Mouse (Mus musculus): Measurements from ENCODE around the gene Actr5. TPM values are rescaled to one million over a fixed set of nuclear protein-coding genes. Genes with fewer than 3 reads are reported as not detected.

The Actr5 gene
- polyA plus RNA-seq, 1 experiment: 6.4 TPM

DNA sequence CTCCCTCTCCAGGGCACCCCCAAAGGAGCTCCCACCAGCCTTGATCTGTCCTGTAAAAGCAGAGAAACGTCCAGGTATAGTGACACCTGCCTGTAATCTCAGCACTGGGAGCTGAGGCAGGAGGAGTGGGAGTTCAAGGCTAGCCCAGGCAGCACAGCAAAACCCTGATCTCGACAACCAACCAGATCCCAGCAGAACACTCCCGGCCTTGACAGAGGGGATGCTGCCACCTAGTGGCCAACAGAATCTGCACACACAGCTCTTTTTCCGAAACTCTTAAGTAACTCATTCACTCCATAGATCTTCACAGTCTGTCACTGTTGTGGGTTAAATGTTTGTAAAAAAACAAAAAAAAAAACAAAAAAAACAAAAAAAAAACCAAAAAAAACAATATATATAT is 28.3 kb downstream of the Actr5 start:
- 7% methylated on average over 4 of the region's 4 CpGs for WGBS
- TF ChIP-seq POLR2A (IDR thresholded peaks at IDR 0.05; ENCODE audit: low read depth, low read length): no peak
- TF ChIP-seq CTCF (conservative IDR thresholded peaks at IDR 0.05; ENCODE audit: insufficient read depth, insufficient read length, low read depth, low read length): peak; percentile 94
- peak; percentile 83 for DNase-seq
- Histone ChIP-seq H3K27ac (ENCODE audit: insufficient read depth, low read depth, low read length) (no peak overlapping the region), H3K4me3 (ENCODE audit: insufficient read depth, low read depth, low read length) (no peak overlapping the region), H3K36me3 (ENCODE audit: control insufficient read depth, insufficient read depth, low read length) (no peaks in the 10 kb centered on the region), H3K4me1 (ENCODE audit: control insufficient read depth, insufficient read depth, low read length) (no peaks in the 10 kb centered on the region), H3K27me3 (replicated peaks; ENCODE audit: control insufficient read depth, insufficient read depth, low read length) (no peaks in the 10 kb centered on the region)

DNA sequence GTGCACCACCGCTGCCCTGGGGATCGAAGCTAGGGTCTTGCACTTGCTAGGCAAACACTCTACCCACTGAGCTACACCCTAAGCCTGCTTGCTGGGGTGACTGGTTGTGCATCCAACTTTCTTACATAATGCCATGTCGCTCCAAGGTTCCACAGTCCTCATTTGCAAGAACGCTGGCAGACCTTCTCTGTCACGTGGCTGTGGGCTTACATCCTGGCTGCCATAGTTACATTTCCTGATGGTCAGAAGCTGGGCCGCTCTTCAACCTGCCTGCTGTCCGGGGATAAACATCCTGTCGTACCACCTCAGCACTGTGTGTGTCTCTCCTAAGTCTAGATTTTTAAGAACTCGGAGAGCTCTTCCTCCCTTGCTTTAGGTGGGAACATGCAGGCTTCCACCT is 30.0 kb downstream of the Actr5 start:
- WGBS: 68% methylated on average over 9 of the region's 9 CpGs
- peak overlapping the region; percentile 43 for H3K27ac ChIP-seq (ENCODE audit: insufficient read depth, low read depth, low read length)
- H3K4me3 ChIP-seq (ENCODE audit: insufficient read depth, low read depth, low read length): no peak overlapping the region
- TF ChIP-seq POLR2A (IDR thresholded peaks at IDR 0.05; ENCODE audit: low read depth, low read length): no peak
- no peak for TF ChIP-seq CTCF (conservative IDR thresholded peaks at IDR 0.05; ENCODE audit: insufficient read depth, insufficient read length, low read depth, low read length)
- H3K27me3 ChIP-seq (replicated peaks; ENCODE audit: control insufficient read depth, insufficient read depth, low read length): no peaks in the 10 kb centered on the region
- no peaks in the 10 kb centered on the region for H3K36me3 ChIP-seq (ENCODE audit: control insufficient read depth, insufficient read depth, low read length)
- peak; percentile 90 for DNase-seq
- 0 out of 2 replicates have a peak, but pooled peaks cover 3% of the 10 kb centered on the region for H3K4me1 ChIP-seq (ENCODE audit: control insufficient read depth, insufficient read depth, low read length)

DNA sequence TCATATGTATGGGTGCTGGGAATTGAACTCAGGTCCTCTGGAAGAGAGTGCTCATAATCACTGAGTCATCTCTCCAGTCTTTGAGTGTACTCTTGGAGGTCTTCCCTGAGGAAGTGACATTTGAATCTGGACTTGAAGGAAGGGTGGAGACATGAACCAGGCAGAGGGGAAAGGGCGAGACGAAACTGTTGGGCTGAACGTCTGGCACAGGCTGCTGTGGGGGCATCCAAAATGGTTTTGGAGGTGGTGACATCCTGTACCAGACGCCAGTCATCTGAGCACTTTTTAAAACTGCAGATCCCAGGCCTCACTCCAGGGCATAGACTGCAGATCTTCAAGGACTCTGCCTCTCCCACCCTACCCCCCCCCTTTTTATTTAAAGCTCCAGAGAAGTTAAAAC is 31.1 kb downstream of the Actr5 start:
- peak; percentile 31 for DNase-seq
- Histone ChIP-seq H3K4me3 (ENCODE audit: insufficient read depth, low read depth, low read length) (no peak overlapping the region), H3K4me1 (ENCODE audit: control insufficient read depth, insufficient read depth, low read length) (0 out of 2 replicates have a peak, but pooled peaks cover 3% of the 10 kb centered on the region), H3K36me3 (ENCODE audit: control insufficient read depth, insufficient read depth, low read length) (no peaks in the 10 kb centered on the region), H3K27ac (ENCODE audit: insufficient read depth, low read depth, low read length) (no peak overlapping the region), H3K27me3 (replicated peaks; ENCODE audit: control insufficient read depth, insufficient read depth, low read length) (no peaks in the 10 kb centered on the region)
- WGBS: 71% methylated on average over 4 of the region's 4 CpGs
- TF ChIP-seq CTCF (conservative IDR thresholded peaks at IDR 0.05; ENCODE audit: insufficient read depth, insufficient read length, low read depth, low read length): no peak
- no peak for TF ChIP-seq POLR2A (IDR thresholded peaks at IDR 0.05; ENCODE audit: low read depth, low read length)

DNA sequence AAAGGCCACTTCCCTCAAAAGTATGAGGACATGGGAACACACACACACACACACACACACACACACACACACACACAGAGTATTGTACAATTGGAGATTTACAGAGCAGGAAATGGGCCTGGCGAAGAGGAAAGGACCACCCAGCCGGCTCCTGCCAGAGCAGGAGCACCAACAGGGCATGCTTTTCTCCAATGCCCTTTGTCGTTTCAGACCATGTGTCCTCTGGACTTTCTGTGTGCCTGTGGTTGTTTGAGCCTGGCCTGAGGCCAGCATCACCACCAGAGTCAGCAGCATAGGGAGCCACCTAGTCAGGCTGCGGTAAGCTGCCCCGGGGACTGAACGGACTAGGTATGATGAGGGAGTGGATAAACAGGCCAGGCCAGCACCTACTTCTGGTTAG is 34.1 kb downstream of the Actr5 start:
- TF ChIP-seq CTCF (conservative IDR thresholded peaks at IDR 0.05; ENCODE audit: insufficient read depth, insufficient read length, low read depth, low read length) (no peak), POLR2A (IDR thresholded peaks at IDR 0.05; ENCODE audit: low read depth, low read length) (no peak)
- peak; percentile 93 for DNase-seq
- H3K27ac ChIP-seq (ENCODE audit: insufficient read depth, low read depth, low read length): peak overlapping the region; percentile 22

DNA sequence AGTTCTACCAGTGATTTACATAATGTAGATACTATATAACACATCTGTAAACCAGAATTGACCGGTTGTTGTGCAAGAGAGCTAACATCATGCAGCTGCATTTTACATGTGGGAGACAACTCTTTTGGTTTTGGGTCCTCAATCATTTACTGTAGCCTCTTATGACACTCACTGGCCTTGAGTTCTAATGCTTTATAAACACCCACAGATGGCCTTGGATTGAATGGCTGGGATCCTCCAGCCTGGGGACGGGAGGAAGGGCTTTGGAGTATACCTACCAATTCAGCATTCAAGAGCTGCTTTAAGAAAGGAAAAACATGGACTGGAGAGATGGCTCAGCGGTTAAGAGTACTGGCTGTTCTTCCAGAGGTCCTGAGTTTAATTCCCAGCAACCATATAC is 34.7 kb downstream of the Actr5 start:
- no peak overlapping the region for H3K4me3 ChIP-seq (ENCODE audit: insufficient read depth, low read depth, low read length)
- H3K36me3 ChIP-seq (ENCODE audit: control insufficient read depth, insufficient read depth, low read length): no peaks in the 10 kb centered on the region
- WGBS: 70% methylated on average over 3 of the region's 3 CpGs
- no peaks in the 10 kb centered on the region for H3K27me3 ChIP-seq (replicated peaks; ENCODE audit: control insufficient read depth, insufficient read depth, low read length)
- peak overlapping the region; percentile 22; the same call in 1 of the 2 replicates for H3K27ac ChIP-seq (ENCODE audit: insufficient read depth, low read depth, low read length)
- DNase-seq: no peak
- H3K4me1 ChIP-seq (ENCODE audit: control insufficient read depth, insufficient read depth, low read length): 0 out of 2 replicates have a peak, but pooled peaks cover 3% of the 10 kb centered on the region
- TF ChIP-seq POLR2A (IDR thresholded peaks at IDR 0.05; ENCODE audit: low read depth, low read length) (no peak), CTCF (conservative IDR thresholded peaks at IDR 0.05; ENCODE audit: insufficient read depth, insufficient read length, low read depth, low read length) (no peak)

More for the DNA sequence above, 34.1 kb downstream of the Actr5 start:
- Histone ChIP-seq H3K4me1 (ENCODE audit: control insufficient read depth, insufficient read depth, low read length) (0 out of 2 replicates have a peak, but pooled peaks cover 3% of the 10 kb centered on the region), H3K4me3 (ENCODE audit: insufficient read depth, low read depth, low read length) (no peak overlapping the region), H3K27me3 (replicated peaks; ENCODE audit: control insufficient read depth, insufficient read depth, low read length) (no peaks in the 10 kb centered on the region), H3K36me3 (ENCODE audit: control insufficient read depth, insufficient read depth, low read length) (no peaks in the 10 kb centered on the region)
- WGBS: 9% methylated on average over 6 of the region's 6 CpGs

DNA sequence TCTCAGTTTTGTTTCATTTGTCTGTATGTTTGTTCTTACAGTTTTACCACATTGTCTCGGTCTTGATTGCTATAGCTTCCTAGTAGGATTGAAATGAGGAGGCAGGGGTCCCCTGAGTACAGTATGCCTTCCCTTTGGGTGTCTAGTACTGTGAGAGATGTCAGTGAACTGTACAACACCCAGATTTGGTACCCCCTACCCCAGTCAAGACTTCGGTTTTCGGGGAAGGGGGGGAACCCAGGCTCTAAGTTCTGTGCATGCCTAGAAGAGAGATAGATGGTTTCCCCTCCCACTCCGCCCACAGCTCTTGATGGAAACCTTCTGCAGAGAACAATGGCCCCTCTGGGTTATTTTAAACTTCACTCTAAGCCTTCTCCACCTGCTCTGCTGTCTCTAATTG is 40.4 kb downstream of the Actr5 start, which contains the start of gene Ppp1r16b:
Gene Ppp1r16b (plus strand): TSS at position 301 of the 400 bp plus-strand sequence.
- Histone ChIP-seq H3K27ac (ENCODE audit: insufficient read depth, low read depth, low read length) (peak within 1 kb of the TSS; percentile 13; the same call in 1 of the 2 replicates), H3K4me1 (ENCODE audit: control insufficient read depth, insufficient read depth, low read length) (peaks cover 6% of the 10 kb centered on the region; the same call in 1 of the 2 replicates), H3K27me3 (replicated peaks; ENCODE audit: control insufficient read depth, insufficient read depth, low read length) (no peaks in the 10 kb centered on the region), H3K4me3 (ENCODE audit: insufficient read depth, low read depth, low read length) (no peak within 1 kb of the TSS), H3K36me3 (ENCODE audit: control insufficient read depth, insufficient read depth, low read length) (no peaks in the 10 kb centered on the region)
- 64% methylated on average over 4 of the region's 4 CpGs for WGBS
- TF ChIP-seq POLR2A (IDR thresholded peaks at IDR 0.05; ENCODE audit: low read depth, low read length) (no peak), CTCF (conservative IDR thresholded peaks at IDR 0.05; ENCODE audit: insufficient read depth, insufficient read length, low read depth, low read length) (no peak)
- DNase-seq: no peak

DNA sequence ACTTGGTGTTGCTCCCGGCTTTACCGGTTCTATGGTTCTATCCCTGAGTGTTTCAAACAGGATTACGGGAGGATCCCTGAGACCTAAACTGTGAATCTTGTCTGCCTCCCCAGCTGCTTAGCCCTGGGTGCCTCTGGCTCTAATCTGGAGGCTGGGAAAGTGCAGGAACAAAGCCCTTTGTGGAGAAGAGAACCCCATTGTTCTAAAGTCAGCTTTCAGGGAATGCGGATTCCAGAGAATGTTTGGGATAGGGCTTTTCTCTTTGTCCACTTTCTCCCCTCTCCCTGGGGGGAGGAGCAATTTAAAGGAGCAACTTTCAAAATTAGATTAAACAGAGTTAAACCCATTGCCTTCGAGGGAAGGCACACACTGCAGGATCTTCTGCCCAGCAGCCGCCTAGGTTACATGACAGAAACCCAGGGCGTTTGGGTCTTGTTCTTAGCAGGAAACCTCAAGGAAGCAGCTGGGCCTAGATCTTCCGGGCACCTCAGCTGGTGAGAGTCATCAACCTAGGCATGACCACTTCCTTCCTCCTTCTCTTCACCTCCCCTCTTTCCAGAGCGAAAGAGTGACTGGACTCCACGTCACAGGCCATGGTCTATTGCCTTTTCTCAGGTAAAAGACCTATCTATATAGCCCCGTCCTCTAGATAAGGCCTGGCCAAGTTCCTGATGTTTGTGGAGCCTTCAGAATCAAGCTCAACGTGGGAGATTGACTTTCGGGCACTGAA is 41.5 kb downstream of the Actr5 start:
- Histone ChIP-seq H3K27ac (ENCODE audit: insufficient read depth, low read depth, low read length) (peak overlapping the region; percentile 72), H3K4me3 (ENCODE audit: insufficient read depth, low read depth, low read length) (no peak overlapping the region), H3K27me3 (replicated peaks; ENCODE audit: control insufficient read depth, insufficient read depth, low read length) (no peaks in the 10 kb centered on the region), H3K36me3 (ENCODE audit: control insufficient read depth, insufficient read depth, low read length) (no peaks in the 10 kb centered on the region), H3K4me1 (ENCODE audit: control insufficient read depth, insufficient read depth, low read length) (peaks cover 10% of the 10 kb centered on the region; the same call in 1 of the 2 replicates)
- TF ChIP-seq CTCF (conservative IDR thresholded peaks at IDR 0.05; ENCODE audit: insufficient read depth, insufficient read length, low read depth, low read length): no peak
- TF ChIP-seq POLR2A (IDR thresholded peaks at IDR 0.05; ENCODE audit: low read depth, low read length): no peak
- 67% methylated on average over 13 of the region's 13 CpGs for WGBS
- peak; percentile 39 for DNase-seq
